Mouse (Mus musculus) bone marrow, adult 2 months (tissue): ENCODE measurements at regions not wholly inside any gene's neighbourhood (a gene's known extent, or its start where the extent isn't known, plus 50 kb on each side); places are given as distances from the start of the nearest gene placed in this dataset.

Experiments
- CTCF ChIP-seq: fragments of 200-500 bp; IDR thresholded peaks from 2 replicates; pipeline ENCODE4 v1.5.1; 2011; ENCODE audit warnings: low read length, control low read depth; ENCODE audit not compliant: control insufficient read depth, insufficient read depth
- POLR2A ChIP-seq: fragments of 200-500 bp; IDR thresholded peaks from 2 replicates; pipeline ENCODE4 v1.6.1; 2011; ENCODE audit warnings: low read depth, mild to moderate bottlenecking, control low read depth, low read length, borderline replicate concordance; ENCODE audit not compliant: control insufficient read depth

DNA sequence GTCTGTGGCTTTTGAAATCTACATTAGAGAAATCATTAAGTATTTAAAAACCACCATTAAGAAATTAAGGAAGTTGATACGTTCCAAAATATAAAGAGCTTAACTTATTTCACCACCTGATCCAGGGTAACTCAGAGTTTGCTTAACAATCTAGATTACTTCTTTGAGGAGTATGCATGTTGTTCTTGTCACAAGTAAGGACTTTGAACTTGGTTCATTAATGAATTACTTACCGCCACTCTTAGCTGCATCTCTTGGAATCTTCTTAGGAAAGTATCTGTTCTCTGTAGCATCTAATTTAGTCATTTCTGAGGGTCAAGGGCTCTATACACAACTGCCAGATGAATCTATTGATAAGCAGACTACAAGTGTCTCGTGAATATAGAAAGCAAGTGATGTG, 715.4 kb upstream of the Tbl1xr1 start:
- TF ChIP-seq POLR2A (no peak), CTCF (no peak)
